Mouse (Mus musculus): ENCODE measurements around the gene Ube2d3. TPM values are rescaled to one million over a fixed set of nuclear protein-coding genes. Genes with fewer than 3 reads are reported as not detected.

Gene Ube2d3
- total RNA-seq (2021): 100 to 1,000 TPM; 231 to 239 TPM

GRCm38 (mm10) chr3:135437758-135438495, at the start of gene Ube2d3:
Gene Ube2d3 (plus strand): TSS chr3:135438149.
- DNase-seq (ENCODE audit: low spot score in 2 of 2): peak; percentile 98 to 100
- intact Hi-C loops (cut with DNase I): loop anchor here (1.0 to 5.0 kb wide), 2 partner anchors 15 to 254 kb away; partner anchors contain the start of genes Cisd2 and Nfkb1

- no peak for DNase-seq (ENCODE audit: low spot score in 2 of 2)
- intact Hi-C loops (cut with DNase I): no loop called here
Measured at GRCm38 (mm10) chr3:135393186-135393585, 44.8 kb upstream of the Ube2d3 start.

DNA sequence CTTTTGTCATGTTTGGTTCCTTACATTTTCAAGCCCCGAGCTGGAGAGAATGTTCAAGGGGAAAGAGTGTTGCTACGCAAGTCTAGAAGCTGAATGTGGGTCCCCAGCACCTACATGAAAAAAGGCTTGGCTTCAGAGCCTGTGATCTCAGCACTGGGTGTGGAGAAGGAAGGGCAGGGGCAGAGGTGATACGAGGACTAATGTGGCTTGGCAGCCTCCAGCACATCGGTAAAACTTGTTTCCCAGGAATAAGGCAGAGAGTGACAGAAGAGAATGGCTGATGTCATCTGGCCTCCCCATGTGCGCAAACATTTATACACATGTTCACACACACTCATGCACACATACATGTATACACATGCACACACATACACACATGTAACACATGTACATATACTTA, 42.9 kb upstream of the Ube2d3 start:
- DNase-seq (ENCODE audit: low spot score in 2 of 2): no peak
- intact Hi-C loops (cut with DNase I): no loop called here

- no peak for DNase-seq (ENCODE audit: low spot score in 2 of 2)
- intact Hi-C loops (cut with DNase I): no loop called here
Measured at GRCm38 (mm10) chr3:135396081-135396480, 41.9 kb upstream of the Ube2d3 start.

DNA sequence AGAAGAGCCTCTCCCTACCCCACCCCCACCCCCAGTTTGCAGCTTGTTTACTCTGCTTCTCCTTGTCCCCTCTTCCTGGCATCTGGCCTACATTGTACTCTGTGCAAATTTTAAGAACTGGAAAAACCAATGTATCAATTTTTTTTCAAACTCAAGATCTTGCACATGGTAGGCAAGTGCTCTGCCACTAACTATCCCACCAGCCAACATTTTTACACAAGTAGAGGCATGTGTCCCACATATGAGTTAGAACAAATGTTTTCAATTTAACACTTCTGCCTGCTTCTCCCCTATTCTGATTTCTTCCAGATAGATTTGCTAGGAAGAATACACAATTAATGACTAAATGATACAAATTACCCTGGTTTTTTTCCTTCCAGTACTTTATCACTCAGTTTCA, 40.8 kb upstream of the Ube2d3 start:
- intact Hi-C loops (cut with DNase I): no loop called here

GRCm38 (mm10) chr3:135402201-135402658, 35.7 kb upstream of the Ube2d3 start:
- peak; percentile 82 to 89 for DNase-seq (ENCODE audit: low spot score in 2 of 2)
- intact Hi-C loops (cut with DNase I): loop anchor here (2.0 to 5.0 kb wide), 4 partner anchors 105 to 329 kb away; no protein-coding TSS in a partner anchor

More for the DNA sequence above, 40.8 kb upstream of the Ube2d3 start:
- DNase-seq (ENCODE audit: low spot score in 2 of 2): no peak

DNA sequence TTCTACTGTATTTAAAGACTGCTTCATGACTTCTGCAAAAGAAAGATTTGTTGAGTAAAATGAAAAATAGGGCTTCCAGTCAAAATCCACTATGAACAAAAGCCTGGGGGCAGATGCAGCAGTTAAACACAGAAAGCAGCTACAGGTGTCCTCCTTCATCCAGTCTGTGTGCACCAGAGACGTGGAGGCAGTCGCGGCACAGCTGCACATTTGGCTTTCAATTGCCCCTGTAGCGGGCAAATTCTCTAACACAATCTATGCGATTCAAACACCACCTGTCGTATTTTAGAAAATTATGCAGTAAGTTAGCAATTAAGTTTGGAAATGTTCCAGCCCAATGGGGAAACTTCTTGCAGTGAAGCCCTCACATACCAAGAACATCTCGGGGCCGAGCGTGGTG, 34.7 kb upstream of the Ube2d3 start:
- DNase-seq (ENCODE audit: low spot score in 2 of 2): peak in 1 of 2 experiments; percentile 11
- intact Hi-C loops (cut with DNase I): loop anchor here (2.0 to 5.0 kb wide), 4 partner anchors 104 to 328 kb away; no protein-coding TSS in a partner anchor

- no peak for DNase-seq (ENCODE audit: low spot score in 2 of 2)
Measured at GRCm38 (mm10) chr3:135403856-135404255, 34.1 kb upstream of the Ube2d3 start.

GRCm38 (mm10) chr3:135404599-135404998, 33.4 kb upstream of the Ube2d3 start:
- peak in 1 of 2 experiments; percentile 8 for DNase-seq (ENCODE audit: low spot score in 2 of 2)
- intact Hi-C loops (cut with DNase I): loop anchor here (5.0 kb wide), 3 partner anchors 103 to 178 kb away; no protein-coding TSS in a partner anchor

More at GRCm38 (mm10) chr3:135403856-135404255, 34.1 kb upstream of the Ube2d3 start:
- intact Hi-C loops (cut with DNase I): loop anchor here (2.0 to 5.0 kb wide), 4 partner anchors 103 to 327 kb away; no protein-coding TSS in a partner anchor

GRCm38 (mm10) chr3:135407351-135407750, 30.6 kb upstream of the Ube2d3 start:
- DNase-seq (ENCODE audit: low spot score in 2 of 2): no peak
- intact Hi-C loops (cut with DNase I): no loop called here

DNA sequence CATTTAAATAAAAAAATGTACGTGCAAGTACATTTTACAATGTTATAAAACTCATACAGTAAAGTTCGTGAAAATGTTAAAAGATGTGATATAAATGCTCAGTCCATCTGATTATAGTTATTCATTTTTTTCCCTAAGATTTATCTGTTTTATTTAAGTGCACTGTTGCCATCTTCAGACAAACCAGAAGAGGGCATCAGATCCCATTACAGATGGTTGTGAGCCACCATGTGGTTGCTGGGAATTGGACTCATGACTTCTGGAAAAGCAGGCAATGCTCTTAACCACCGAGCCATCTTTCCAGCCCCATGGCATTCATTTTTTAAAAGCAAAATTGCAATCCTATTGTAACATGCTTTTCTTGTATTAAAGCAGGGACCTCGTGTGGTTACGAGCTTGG, 28.7 kb upstream of the Ube2d3 start:
- DNase-seq (ENCODE audit: low spot score in 2 of 2): no peak
- intact Hi-C loops (cut with DNase I): no loop called here

- DNase-seq (ENCODE audit: low spot score in 2 of 2): no peak
- intact Hi-C loops (cut with DNase I): no loop called here
Measured at GRCm38 (mm10) chr3:135411056-135411455, 26.9 kb upstream of the Ube2d3 start.

- intact Hi-C loops (cut with DNase I): no loop called here
- DNase-seq (ENCODE audit: low spot score in 2 of 2): no peak
Measured at GRCm38 (mm10) chr3:135411824-135412223, 26.1 kb upstream of the Ube2d3 start.

DNA sequence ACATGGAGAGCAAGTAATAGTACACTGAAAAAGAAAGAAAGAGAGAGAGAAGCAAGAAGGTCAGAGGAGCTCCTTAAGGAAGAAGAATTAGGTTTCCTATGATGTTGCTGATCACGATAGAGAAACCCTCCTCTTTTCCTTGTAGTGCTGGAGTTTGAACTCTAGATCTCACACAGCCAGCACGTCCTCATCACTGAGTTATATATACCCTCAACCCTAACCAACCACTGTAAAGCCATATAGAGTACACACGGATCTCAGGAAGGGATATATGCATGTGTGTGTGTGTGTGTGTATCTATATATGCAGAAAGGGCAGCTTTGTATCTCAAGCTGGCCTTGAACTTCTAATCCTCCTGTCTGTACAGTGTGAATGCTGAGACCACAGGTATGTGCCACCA, 20.7 kb upstream of the Ube2d3 start:
- intact Hi-C loops (cut with DNase I): no loop called here
- no peak for DNase-seq (ENCODE audit: low spot score in 2 of 2)

GRCm38 (mm10) chr3:135417799-135418198, 20.1 kb upstream of the Ube2d3 start:
- no peak for DNase-seq (ENCODE audit: low spot score in 2 of 2)
- intact Hi-C loops (cut with DNase I): no loop called here

DNA sequence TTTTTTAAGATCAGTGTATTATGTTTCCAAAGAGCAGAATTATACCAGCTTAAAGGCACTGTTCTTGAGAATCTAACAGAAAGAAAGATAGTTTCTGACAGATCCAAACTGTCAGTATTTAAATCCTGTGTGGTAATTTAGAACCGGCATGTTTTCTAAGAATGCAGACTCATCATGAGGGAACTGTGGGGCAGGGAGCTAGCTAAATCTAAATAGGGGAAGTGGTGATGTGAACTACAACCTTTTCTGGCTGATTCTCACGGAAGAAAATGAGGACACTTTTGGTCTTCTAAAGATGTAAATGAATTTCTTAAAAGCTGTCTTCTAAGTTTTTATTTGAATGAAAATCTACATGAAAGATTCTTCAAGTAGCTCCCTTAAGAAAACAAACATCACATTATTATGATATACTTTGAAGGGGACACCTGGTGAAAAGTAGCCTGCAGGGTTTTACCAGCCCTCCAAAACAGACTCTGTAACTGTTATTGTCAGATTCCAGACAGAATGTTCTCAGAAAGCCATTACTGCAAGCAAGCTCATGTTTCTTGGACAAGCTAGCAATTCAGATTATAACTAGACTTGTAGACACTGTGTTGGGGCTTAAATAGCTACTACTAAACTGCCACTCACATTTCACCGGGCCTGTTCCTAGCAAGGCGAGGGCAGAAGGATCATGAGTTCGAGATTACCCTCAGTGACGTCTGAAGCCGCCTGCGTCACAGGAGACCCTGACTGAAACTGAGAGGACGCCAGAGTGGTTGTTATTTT, 17.2 kb upstream of the Ube2d3 start:
- intact Hi-C loops (cut with DNase I): no loop called here
- DNase-seq (ENCODE audit: low spot score in 2 of 2): no peak

- intact Hi-C loops (cut with DNase I): no loop called here
- DNase-seq (ENCODE audit: low spot score in 2 of 2): no peak
Measured at GRCm38 (mm10) chr3:135421310-135421594, 16.7 kb upstream of the Ube2d3 start.

DNA sequence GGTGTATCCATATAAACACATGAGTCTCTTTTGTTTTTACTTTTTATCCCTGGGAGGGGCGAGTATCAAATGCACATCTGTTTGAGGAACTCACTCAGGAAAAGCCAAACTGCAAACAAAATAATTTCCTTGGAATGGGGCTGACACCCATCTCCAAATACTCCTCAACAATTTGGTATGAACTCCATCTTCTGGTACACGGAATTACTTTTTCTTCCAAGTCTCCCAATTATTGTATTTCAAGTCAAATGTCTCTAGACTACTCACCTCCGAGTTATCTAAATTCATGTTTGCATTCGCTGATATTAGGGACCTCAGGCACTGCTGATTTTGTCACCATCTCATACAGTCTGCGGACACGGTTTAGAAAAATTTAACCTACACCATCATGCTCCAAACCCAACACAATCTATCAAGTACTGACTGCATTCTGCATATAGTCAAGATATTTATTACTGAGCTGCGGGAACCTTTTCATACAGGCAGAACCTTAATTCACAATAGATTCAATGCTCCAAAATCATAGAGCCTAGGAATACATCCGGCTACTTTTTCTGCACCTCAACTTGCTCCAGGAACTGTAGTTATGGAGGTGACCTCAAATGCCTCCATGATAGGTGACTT, 15.6 kb upstream of the Ube2d3 start:
- DNase-seq (ENCODE audit: low spot score in 2 of 2): no peak
- intact Hi-C loops (cut with DNase I): no loop called here

DNA sequence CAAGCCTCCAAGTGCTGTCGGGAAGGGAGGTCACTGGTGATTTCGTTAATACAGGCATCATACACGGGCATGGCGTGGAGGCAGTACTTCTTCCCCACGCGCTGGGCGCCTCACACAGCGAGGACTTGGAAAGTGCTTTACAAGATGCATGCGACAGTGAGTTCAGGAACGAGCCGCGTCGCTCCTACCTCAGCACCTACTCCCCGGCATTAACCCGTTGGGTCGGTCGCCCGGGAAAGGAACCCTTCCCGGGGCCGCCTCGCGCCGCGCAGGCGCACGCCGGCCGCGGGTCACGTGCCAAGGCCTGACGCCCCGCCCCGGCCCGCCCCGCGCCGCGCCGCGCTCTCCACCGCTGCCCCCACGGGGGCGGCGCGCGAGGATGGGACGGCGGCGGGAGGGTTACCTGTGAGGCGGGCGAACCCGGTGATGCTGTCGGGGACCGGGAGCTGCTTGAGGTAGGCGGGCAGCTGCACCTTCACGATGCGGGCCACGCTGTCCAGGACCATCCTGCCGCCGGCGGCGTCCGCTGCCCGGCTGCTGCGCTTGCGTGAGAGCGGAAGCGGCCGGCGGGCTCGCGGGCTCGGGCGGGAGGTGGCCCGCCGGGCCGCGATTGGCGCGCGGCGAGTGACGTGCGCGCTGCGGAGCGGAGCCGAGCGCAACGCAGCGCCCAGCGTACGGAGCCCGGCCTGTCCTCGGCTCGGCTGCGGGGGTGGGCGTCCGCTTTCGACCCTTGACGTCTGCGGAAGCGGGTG, 14.9 kb upstream of the Ube2d3 start:
- peak; percentile 84 to 88 for DNase-seq (ENCODE audit: low spot score in 2 of 2)
- intact Hi-C loops (cut with DNase I): loop anchor here (1.0 kb wide), 1 partner anchor 15 kb away; the partner anchor contains the start of gene Ube2d3
